Mouse (Mus musculus) heart, embryonic 12.5 days (tissue): ENCODE data around the gene E430018J23Rik. TPM values are rescaled to one million over a fixed set of nuclear protein-coding genes. Genes with fewer than 3 reads are reported as not detected.

ENCODE experiments used
- polyA plus RNA-seq: library from polyadenylated mRNA; unstranded; fragments of >200 nt; fragmentation: Nextera tagmentation; extraction: Ambion mirVana; gene quantifications from 2 replicates; pipeline ENCODE4 v1.2.1, GENCODE M21; 2016

E430018J23Rik gene
- polyA plus RNA-seq, 1 experiment from 2014 or later: 4.5 TPM

Other genes starting within 250 kb of the E430018J23Rik start
- 50.5 and 51.5 TPM in 2 replicates for gene Cd2bp2, start 197.6 kb downstream of the E430018J23Rik start, polyA plus RNA-seq
- gene Tbc1d10b, start 185.2 kb downstream of the E430018J23Rik start, polyA plus RNA-seq: 29.2 and 32.3 TPM in 2 replicates
- gene Mylpf, start 184.7 kb downstream of the E430018J23Rik start, polyA plus RNA-seq: 17.8 and 20.0 TPM in 2 replicates
- gene Zfp553, start 160.6 kb downstream of the E430018J23Rik start, polyA plus RNA-seq: 23.8 and 25.3 TPM in 2 replicates
- gene Sept1, start 160.5 kb downstream of the E430018J23Rik start, polyA plus RNA-seq: 22.1 and 28.2 TPM in 2 replicates
- gene Zfp771, start 149.4 kb downstream of the E430018J23Rik start, polyA plus RNA-seq: 32.7 and 34.4 TPM in 2 replicates
- gene Dctpp1, start 132.9 kb downstream of the E430018J23Rik start, polyA plus RNA-seq: 162 and 163 TPM in 2 replicates
- 86.4 and 87.2 TPM in 2 replicates for gene Sephs2, start 119.6 kb downstream of the E430018J23Rik start, polyA plus RNA-seq
- gene Itgal, start 97.4 kb downstream of the E430018J23Rik start, polyA plus RNA-seq: 1.0 and 1.1 TPM in 2 replicates
- gene Zfp768, start 48.0 kb downstream of the E430018J23Rik start, polyA plus RNA-seq: 19.1 and 19.8 TPM in 2 replicates
- gene Zfp747, start 17.6 kb downstream of the E430018J23Rik start, polyA plus RNA-seq: 4.6 and 5.1 TPM in 2 replicates
- gene 9130019O22Rik, start 6.5 kb downstream of the E430018J23Rik start, polyA plus RNA-seq: 3.4 and 3.9 TPM in 2 replicates
- 4.6 and 5.3 TPM in 2 replicates for gene Zfp764, start 13.2 kb upstream of the E430018J23Rik start, polyA plus RNA-seq
- gene Zfp688, start 28.4 kb upstream of the E430018J23Rik start, polyA plus RNA-seq: 15.4 and 16.7 TPM in 2 replicates
- 5.4 and 6.0 TPM in 2 replicates for gene Zfp689, start 55.5 kb upstream of the E430018J23Rik start, polyA plus RNA-seq
- 33.8 and 35.2 TPM in 2 replicates for gene Prr14, start 66.0 kb upstream of the E430018J23Rik start, polyA plus RNA-seq
- 8.4 and 9.9 TPM in 2 replicates for gene Fbrs, start 85.6 kb upstream of the E430018J23Rik start, polyA plus RNA-seq
- 51.8 and 54.3 TPM in 2 replicates for gene Srcap, start 118.4 kb upstream of the E430018J23Rik start, polyA plus RNA-seq
- 8.5 and 9.1 TPM in 2 replicates for gene Gm42715, start 126.0 kb upstream of the E430018J23Rik start, polyA plus RNA-seq
- gene Tmem265, start 167.8 kb upstream of the E430018J23Rik start, polyA plus RNA-seq: 1.4 and 3.1 TPM in 2 replicates
- 34.1 and 35.9 TPM in 2 replicates for gene Phkg2, start 179.7 kb upstream of the E430018J23Rik start, polyA plus RNA-seq
- gene Ccdc189, start 195.0 kb upstream of the E430018J23Rik start, polyA plus RNA-seq: 8.7 and 9.8 TPM in 2 replicates
- gene Rnf40, start 195.1 kb upstream of the E430018J23Rik start, polyA plus RNA-seq: 38.8 and 40.0 TPM in 2 replicates
- 12.7 and 13.7 TPM in 2 replicates for gene Zfp629, start 222.2 kb upstream of the E430018J23Rik start, polyA plus RNA-seq